Mouse (Mus musculus) spleen, adult 12 weeks (tissue): ENCODE results near the gene D630003M21Rik.
A peak's percentile ranks its signal among the peaks of the same experiment; 100 is the strongest.

Source experiments
- DNase-seq: peaks from one replicate; pipeline ENCODE4 v3.0.0; 2022; ENCODE audit warnings: low spot score

The D630003M21Rik gene

GRCm38 (mm10) chr2:158166628-158167027, 62.4 kb downstream of the D630003M21Rik start:
- DNase-seq: peak; percentile 49

GRCm38 (mm10) chr2:158165776-158166175, 63.2 kb downstream of the D630003M21Rik start:
- DNase-seq: no peak

GRCm38 (mm10) chr2:158163034-158163433, 66.0 kb downstream of the D630003M21Rik start:
- DNase-seq: no peak

DNA sequence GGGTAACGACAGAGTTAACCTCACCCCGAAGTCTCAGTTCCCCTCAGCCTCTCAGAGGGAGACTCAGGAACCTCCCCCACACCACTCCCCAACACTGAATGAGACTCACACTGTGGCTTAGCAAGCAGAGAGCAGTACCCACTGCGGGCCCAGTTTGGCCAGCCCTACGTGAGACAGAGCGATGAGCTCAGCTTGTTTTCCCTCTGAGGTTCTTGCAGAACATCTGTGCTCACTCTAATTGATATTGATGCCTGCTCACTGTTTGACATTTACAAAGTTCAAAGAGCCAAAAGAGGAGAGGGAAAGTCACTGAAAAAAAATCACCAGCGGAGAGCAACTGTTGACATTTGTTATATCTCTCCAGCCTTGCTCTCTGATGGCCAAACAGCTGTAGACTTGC, 67.3 kb downstream of the D630003M21Rik start:
- no peak for DNase-seq

- no peak for DNase-seq
These were observed 69.4 kb downstream of the D630003M21Rik start for GRCm38 (mm10) chr2:158159376-158160235.

- no peak for DNase-seq
These were observed 71.4 kb downstream of the D630003M21Rik start for GRCm38 (mm10) chr2:158157654-158158053.

DNA sequence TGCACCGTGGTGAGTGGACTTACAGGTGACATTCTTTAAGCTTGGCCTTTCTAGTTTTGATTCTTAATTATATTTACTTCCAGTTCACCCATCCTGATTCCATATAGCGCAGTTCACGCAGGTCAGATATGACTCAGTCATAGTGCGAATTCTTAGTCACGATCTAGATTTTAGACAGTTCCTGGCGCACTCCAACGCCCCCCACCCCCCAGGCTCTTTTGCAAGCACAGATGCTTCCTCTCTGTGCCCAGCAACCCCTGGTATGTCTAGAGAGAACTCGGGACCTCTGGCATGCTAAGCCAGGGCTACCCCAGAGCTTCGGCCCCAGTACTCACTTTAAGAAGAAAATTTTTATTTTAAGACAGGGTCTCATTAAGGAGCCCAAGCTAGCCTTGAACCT, 72.5 kb downstream of the D630003M21Rik start:
- no peak for DNase-seq

DNA sequence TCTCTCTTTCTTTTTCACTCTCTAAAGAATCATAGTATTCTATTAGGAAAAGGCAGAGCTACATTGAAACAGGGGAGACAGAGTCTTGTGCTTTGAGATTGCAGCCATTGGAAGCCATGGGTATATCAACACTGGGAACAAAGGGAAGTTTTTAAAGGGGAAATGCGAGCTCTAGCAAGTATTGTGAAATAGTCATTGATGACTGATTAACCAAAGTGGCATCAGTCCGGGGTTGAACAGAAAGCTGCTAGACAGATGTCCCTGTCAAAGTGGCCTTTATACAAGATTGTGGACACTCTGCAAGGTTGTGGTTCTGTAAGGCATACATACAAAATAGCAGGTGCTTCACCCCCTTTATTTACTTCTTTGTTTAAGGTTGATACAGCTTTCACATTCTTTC, 73.4 kb downstream of the D630003M21Rik start:
- DNase-seq: no peak

DNA sequence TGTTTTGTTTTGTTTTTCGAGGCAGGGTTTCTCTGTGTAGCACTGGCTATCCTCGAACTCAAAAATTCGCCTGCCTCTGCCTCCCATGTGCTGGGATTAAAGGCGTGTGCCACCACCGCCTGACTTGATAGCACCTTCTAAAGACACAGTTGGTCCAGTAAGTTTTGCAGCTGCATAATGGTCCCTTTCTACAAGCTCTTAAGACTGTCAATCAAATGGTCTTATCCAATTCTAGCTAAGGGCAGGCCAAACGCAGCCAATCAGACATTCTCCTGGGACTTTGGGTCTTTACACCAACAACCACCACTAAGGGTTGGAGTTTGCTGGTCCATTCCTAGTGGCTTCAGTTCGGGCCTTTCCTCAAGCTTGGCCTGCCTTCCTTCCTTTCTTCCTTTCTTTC, 73.9 kb downstream of the D630003M21Rik start:
- no peak for DNase-seq

- no peak for DNase-seq
These were observed 74.4 kb downstream of the D630003M21Rik start for GRCm38 (mm10) chr2:158154641-158155040.

- DNase-seq: no peak
These were observed 75.2 kb downstream of the D630003M21Rik start for GRCm38 (mm10) chr2:158153728-158154343.

- no peak for DNase-seq
These were observed 76.2 kb downstream of the D630003M21Rik start for GRCm38 (mm10) chr2:158152685-158153309.

DNA sequence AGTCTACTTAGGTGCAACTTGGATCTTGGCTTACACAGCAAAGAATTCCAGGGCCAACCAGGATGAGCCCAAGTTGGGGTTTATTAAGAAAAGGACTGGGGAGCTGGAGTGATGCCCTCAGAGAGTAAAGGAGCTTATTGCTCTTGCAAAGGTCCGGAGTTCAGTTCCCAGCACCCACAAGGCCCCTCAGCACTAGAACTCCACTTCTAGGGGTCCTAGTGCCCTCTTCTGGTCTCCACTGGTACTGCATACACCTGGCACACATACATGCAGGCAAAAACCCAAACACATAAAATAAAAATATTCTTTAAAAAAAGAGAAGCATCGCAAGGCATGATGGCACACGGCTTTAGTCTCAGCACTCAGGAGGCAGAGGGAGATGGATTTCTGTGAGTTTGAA, 77.9 kb downstream of the D630003M21Rik start:
- no peak for DNase-seq

DNA sequence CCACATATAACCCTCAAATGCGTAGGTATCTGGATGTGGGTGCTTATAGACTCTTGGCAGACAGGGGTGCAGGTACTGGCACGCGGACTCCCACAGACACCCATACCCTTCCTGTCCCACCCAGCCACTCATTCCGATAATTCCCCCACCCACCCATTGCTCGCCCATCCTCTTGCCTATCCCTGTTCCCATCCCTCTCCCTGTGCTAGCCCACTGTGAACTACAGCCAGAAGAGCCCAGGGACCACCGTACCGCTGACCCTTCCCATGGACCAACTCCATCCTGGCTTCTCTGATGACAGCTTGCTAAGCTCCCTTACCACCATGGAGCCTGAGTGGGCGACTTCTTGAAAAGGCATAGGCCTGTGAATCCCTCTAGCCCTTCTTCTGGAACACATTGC, 82.1 kb downstream of the D630003M21Rik start:
- DNase-seq: no peak

- peak; percentile 91 for DNase-seq
These were observed 82.8 kb downstream of the D630003M21Rik start, which contains the start of gene Tgm2 for GRCm38 (mm10) chr2:158146223-158146622. Tgm2 (minus strand) TSS chr2:158146436.

DNA sequence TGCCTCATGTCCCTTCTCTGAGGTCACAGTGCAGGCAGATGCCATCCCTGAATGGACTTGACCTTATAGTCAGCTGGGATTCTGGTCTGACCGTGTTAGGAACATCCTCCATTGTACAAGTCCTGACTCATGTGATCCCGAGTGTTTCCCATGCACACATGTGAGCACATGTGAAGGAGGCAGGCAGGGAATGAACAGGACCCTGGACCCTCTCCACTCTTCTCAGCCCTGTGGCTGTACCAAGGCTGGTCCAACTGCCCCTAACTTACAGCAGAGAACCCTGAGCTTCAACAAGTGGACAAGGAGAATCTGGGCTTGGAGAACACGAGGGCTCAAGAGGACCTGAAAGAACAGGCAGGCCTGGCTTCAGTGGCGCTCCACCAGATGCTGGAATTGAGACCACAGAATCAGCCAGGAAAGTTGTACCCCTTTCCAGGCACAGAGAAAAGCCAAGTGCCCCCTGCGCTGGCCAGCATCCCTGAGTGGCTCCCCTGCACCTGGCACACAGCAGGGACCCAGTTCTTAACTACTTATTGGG, 83.4 kb downstream of the D630003M21Rik start:
- DNase-seq: no peak

- no peak for DNase-seq
These were observed 84.1 kb downstream of the D630003M21Rik start for GRCm38 (mm10) chr2:158144750-158145527.

GRCm38 (mm10) chr2:158144263-158144662, 84.8 kb downstream of the D630003M21Rik start:
- DNase-seq: no peak

DNA sequence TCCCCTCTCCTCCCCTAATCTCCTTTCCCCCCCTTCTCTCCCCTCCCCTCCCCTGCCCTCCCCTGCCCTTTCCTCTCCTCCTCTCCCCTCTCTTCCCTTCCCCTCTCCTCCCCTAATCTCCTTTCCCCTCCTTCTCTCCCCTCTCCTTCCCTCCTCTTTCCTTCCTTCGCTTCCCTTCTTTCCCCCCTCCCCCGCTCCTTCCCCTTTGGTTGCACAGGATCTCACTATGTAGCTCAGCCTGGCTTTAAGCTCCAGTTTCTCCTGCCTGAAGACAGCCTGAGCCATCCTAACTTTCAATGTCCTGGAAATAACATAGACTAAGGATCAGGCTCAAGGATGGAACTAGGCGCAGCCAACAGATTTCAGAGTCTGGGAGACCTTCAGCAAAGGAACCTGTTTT, 85.2 kb downstream of the D630003M21Rik start:
- no peak for DNase-seq

DNA sequence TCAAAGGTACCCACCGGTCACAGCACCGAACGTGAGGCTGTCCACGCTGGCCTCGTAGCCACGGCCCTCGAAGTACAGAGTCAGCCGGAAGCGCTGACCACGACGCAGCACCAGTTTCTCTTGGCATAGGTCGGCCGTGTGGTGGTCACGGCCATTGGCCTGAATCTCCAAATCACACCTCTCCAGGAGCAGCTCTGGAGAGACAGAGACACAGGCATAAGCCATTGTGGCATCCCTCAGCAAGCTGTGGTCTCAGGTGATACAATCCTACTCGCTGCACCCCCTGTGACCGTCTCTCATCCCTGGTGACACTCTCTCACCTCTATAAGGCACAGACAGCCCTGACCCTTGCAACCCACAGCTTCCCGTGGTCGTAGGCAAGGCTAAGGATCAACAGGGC, 86.0 kb downstream of the D630003M21Rik start:
- no peak for DNase-seq

DNA sequence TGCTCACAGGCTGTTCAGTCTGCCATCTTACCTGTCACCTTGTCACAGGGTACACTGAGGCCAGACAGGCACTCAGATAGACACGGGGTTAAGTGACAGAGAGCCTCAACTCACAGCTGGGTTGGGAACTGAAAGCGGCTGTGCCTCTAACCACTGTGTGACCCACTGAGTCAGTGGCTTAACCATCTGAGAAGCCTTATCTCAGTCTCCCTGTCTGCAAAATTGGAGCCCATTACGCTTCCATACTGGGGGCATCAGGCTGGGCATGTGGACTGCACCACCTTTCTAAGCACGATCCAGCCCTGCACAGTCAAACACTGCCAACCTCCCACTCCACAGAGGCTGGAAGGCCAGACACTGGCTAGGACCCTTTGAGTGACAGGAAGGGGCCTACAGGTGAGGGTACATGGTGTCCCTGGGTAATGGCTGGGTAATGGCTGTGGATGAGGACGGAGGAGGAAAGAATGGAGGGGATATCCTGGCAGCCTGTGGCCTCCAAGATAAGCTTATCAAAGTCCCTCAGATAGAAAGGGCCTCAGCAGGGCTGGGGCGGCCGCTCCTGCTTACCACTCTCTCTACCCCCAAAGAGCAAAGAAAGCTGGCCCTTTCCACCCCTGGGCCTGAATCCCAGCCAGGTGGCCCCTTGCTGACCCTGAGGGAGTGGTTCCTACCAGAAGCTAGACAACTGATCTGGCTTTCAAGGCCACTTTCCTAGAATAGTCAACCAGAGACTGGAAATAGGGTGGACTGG, 87.2 kb downstream of the D630003M21Rik start:
- DNase-seq: peak; percentile 68
